Mouse (Mus musculus) heart, adult 2 months (tissue): ENCODE measurements around the gene Mlh1. TPM values are rescaled to one million over a fixed set of nuclear protein-coding genes. Genes with fewer than 3 reads are reported as not detected.

Experiments
- DNase-seq, 2 experiments: peaks; one replicate each; pipeline ENCODE4 v3.0.0; 2021
- H3K27ac ChIP-seq: fragments of 200-600 bp; 2 replicates; pipeline ENCODE4 v1.8.1; 2022
- H3K27me3 ChIP-seq: fragments of 200-500 bp; 2 replicates; pipeline ENCODE4 v1.6.1; 2012; ENCODE audit warnings: mild to moderate bottlenecking, low read length, inconsistent platforms, mixed read lengths; ENCODE audit not compliant: control insufficient read depth, insufficient read depth
- H3K36me3 ChIP-seq: fragments of 200-500 bp; 2 replicates; pipeline ENCODE4 v1.6.1; 2012; ENCODE audit warnings: low read length, inconsistent platforms; ENCODE audit not compliant: control insufficient read depth, insufficient read depth
- H3K4me1 ChIP-seq: fragments of 200-500 bp; 2 replicates; pipeline ENCODE4 v1.6.1; 2011; ENCODE audit warnings: low read length; ENCODE audit not compliant: control insufficient read depth, insufficient read depth
- H3K4me3 ChIP-seq: fragments of 200-600 bp; 2 replicates; pipeline ENCODE4 v1.8.1; 2022
- H3K79me2 ChIP-seq: fragments of 200-500 bp; replicated peaks from 2 replicates; pipeline ENCODE4 v1.6.1; 2012; ENCODE audit warnings: mild to moderate bottlenecking, inconsistent platforms, low read length, moderate library complexity, mixed read lengths; ENCODE audit not compliant: control insufficient read depth, insufficient read depth
- H3K9ac ChIP-seq: fragments of 200-500 bp; 2 replicates; pipeline ENCODE4 v1.6.1; 2012; ENCODE audit warnings: low read depth, mild to moderate bottlenecking, control low read depth, inconsistent platforms, low read length, mixed read lengths
- CTCF ChIP-seq: fragments of 200-600 bp; IDR thresholded peaks from 2 replicates; pipeline ENCODE4 v1.8.1; 2022; ENCODE audit warnings: antibody characterized with exemption, mild to moderate bottlenecking, moderate library complexity
- EP300 ChIP-seq: fragments of 200-500 bp; IDR thresholded peaks from 2 replicates; pipeline ENCODE4 v1.6.1; 2011; ENCODE audit warnings: low read depth, low read length, control low read depth; ENCODE audit not compliant: insufficient read depth
- POLR2A ChIP-seq: fragments of 200-500 bp; IDR thresholded peaks from 2 replicates; pipeline ENCODE4 v1.6.1; 2011; ENCODE audit warnings: mild to moderate bottlenecking, low read depth, low read length, control low read depth; ENCODE audit not compliant: insufficient read depth
- WGBS: fragments of 180-500 bp; shearing (Covaris S2); methylation state at CpG from one replicate; pipeline ENCODE4 v1.1.7; 2018; 5-methylcytosine and 5-hydroxymethylcytosine counted together
- intact Hi-C: fragments of 180-260 bp; cut with DNase I; formaldehyde crosslinking; loops from one replicate; pipeline ENCODE4 v1.15.1; 2025
- polyA plus RNA-seq: library from polyadenylated mRNA; depleted of rRNA; stranded (reverse); fragments of >200 nt; gene quantifications from 2 replicates; pipeline ENCODE4 v1.2.3, GENCODE M21; 2012; rRNA removed
- total RNA-seq, 2 experiments: library from RNA; stranded (reverse); gene quantifications; 2 replicates each; pipeline ENCODE4 v1.2.3; 2021

Mlh1 gene
- total and polyA plus RNA-seq, 3 experiments: 6.1 to 12.6 (median 7.1) TPM

- Histone ChIP-seq H3K27me3 (no peaks in the 10 kb centered on the region), H3K9ac (no peak overlapping the region), H3K36me3 (0 out of 2 replicates have a peak, but pooled peaks cover 4% of the 10 kb centered on the region), H3K4me3 (no peak overlapping the region), H3K4me1 (no peaks in the 10 kb centered on the region), H3K79me2 (no peaks in the 10 kb centered on the region; the same call in 1 of the 2 replicates), H3K27ac (peak overlapping the region; percentile 21; the same call in 1 of the 2 replicates)
- WGBS: 45% methylated on average over 7 of the region's 7 CpGs
- TF ChIP-seq CTCF: no peak
- no peak for TF ChIP-seq EP300
- TF ChIP-seq POLR2A: no peak
- intact Hi-C loops: no loop called here
- DNase-seq: no peak
Observed at GRCm38 (mm10) chr9:111188731-111189130, 82.9 kb downstream of the Mlh1 start.

GRCm38 (mm10) chr9:111186861-111187260 lies 84.7 kb downstream of the Mlh1 start:
- Histone ChIP-seq H3K9ac (no peak overlapping the region), H3K36me3 (0 out of 2 replicates have a peak, but pooled peaks cover 2% of the 10 kb centered on the region), H3K4me3 (no peak overlapping the region), H3K4me1 (no peaks in the 10 kb centered on the region), H3K27ac (no peak overlapping the region), H3K79me2 (no peaks in the 10 kb centered on the region), H3K27me3 (no peaks in the 10 kb centered on the region)
- 84% methylated on average over 6 of the region's 6 CpGs for WGBS
- intact Hi-C loops: no loop called here
- no peak for DNase-seq
- TF ChIP-seq CTCF (no peak), EP300 (no peak), POLR2A (no peak)

GRCm38 (mm10) chr9:111184929-111185328 lies 86.7 kb downstream of the Mlh1 start:
- no peak for DNase-seq
- Histone ChIP-seq H3K79me2 (no peaks in the 10 kb centered on the region), H3K4me1 (no peaks in the 10 kb centered on the region), H3K9ac (no peak overlapping the region), H3K27ac (no peak overlapping the region), H3K27me3 (no peaks in the 10 kb centered on the region), H3K4me3 (no peak overlapping the region), H3K36me3 (no peaks in the 10 kb centered on the region)
- WGBS: 84% methylated on average over 4 of the region's 4 CpGs
- intact Hi-C loops: no loop called here
- no peak for TF ChIP-seq CTCF
- no peak for TF ChIP-seq EP300
- no peak for TF ChIP-seq POLR2A

- TF ChIP-seq EP300: no peak
- TF ChIP-seq CTCF: no peak
- TF ChIP-seq POLR2A: no peak
- Histone ChIP-seq H3K79me2 (no peaks in the 10 kb centered on the region), H3K27me3 (no peaks in the 10 kb centered on the region), H3K4me3 (no peak overlapping the region), H3K4me1 (no peaks in the 10 kb centered on the region), H3K36me3 (no peaks in the 10 kb centered on the region), H3K27ac (no peak overlapping the region), H3K9ac (no peak overlapping the region)
- 40% methylated on average over 3 of the region's 3 CpGs for WGBS
- DNase-seq: no peak
- intact Hi-C loops: no loop called here
Observed at GRCm38 (mm10) chr9:111182176-111182575, 89.4 kb downstream of the Mlh1 start.

- 73% methylated on average over 5 of the region's 5 CpGs for WGBS
Observed at GRCm38 (mm10) chr9:111178971-111179370, 92.6 kb downstream of the Mlh1 start.

More at GRCm38 (mm10) chr9:111178971-111179370, 92.6 kb downstream of the Mlh1 start:
- intact Hi-C loops: no loop called here
- H3K36me3 ChIP-seq: no peaks in the 10 kb centered on the region
- H3K4me1 ChIP-seq: no peaks in the 10 kb centered on the region
- no peak for DNase-seq
- no peaks in the 10 kb centered on the region for H3K79me2 ChIP-seq
- no peaks in the 10 kb centered on the region for H3K27me3 ChIP-seq
- H3K4me3 ChIP-seq: no peak overlapping the region
- TF ChIP-seq CTCF: no peak
- H3K9ac ChIP-seq: no peak overlapping the region
- no peak overlapping the region for H3K27ac ChIP-seq

Other genes with a start within 250 kb of the Mlh1 start
- 10 to 100 TPM in 1 of 2 experiments, 1 to 10 TPM in 1; 7.5 to 16.3 TPM for gene Ccrl2, start 214.3 kb downstream of the Mlh1 start, total RNA-seq
- gene Ccrl2, start 214.3 kb downstream of the Mlh1 start, polyA plus RNA-seq: 16.0 and 20.1 TPM in 2 replicates
- 10 to 100 TPM; 83.6 to 84.1 TPM for gene Lrrfip2, start 154.2 kb downstream of the Mlh1 start, total RNA-seq
- 33.5 and 61.2 TPM in 2 replicates for gene Lrrfip2, start 154.2 kb downstream of the Mlh1 start, polyA plus RNA-seq
- 10 to 100 TPM; 20.3 to 23.8 TPM for gene Epm2aip1, start 138 bp upstream of the Mlh1 start, total RNA-seq
- 8.9 and 19.2 TPM in 2 replicates for gene Epm2aip1, start 138 bp upstream of the Mlh1 start, polyA plus RNA-seq
- gene Trank1, start 39.9 kb upstream of the Mlh1 start, total RNA-seq: not detected
- gene Trank1, start 39.9 kb upstream of the Mlh1 start, polyA plus RNA-seq: 0.04 and 0.06 TPM in 2 replicates
- under 1 TPM; 0.23 to 0.39 TPM for gene Dclk3, start 167.3 kb upstream of the Mlh1 start, total RNA-seq
- 0.33 and 0.44 TPM in 2 replicates for gene Dclk3, start 167.3 kb upstream of the Mlh1 start, polyA plus RNA-seq